Mouse (Mus musculus) CH12.LX (cell line): Measurements from ENCODE around the gene Terf2. TPM values are rescaled to one million over a fixed set of nuclear protein-coding genes. Genes with fewer than 3 reads are reported as not detected.
"Not testable (repeated sequence)": the region's sequence is repeated elsewhere in the genome, so short reads cannot be mapped to it uniquely, and the experiment has no call there.

Experiments used
- DNase-seq: peaks from one replicate; pipeline ENCODE4 v3.0.0-alpha.2; 2013; ENCODE audit errors: extremely low read depth
- H3K27ac ChIP-seq: 2 replicates; pipeline ENCODE4 v1.5.1; 2012; ENCODE audit warnings: low read depth, mild to moderate bottlenecking, control low read depth, moderate library complexity; ENCODE audit not compliant: insufficient read depth
- H3K27me3 ChIP-seq: replicated peaks from 2 replicates; pipeline ENCODE3; 2012; ENCODE audit warnings: inconsistent platforms
- H3K36me3 ChIP-seq, 2 experiments: replicated peaks in 1 of 2; 2 replicates each; pipeline versions ENCODE3 to v1.6.1; 2012; ENCODE audit warnings: inconsistent platforms in 1 of 2, low read length in 1 of 2, mild to moderate bottlenecking in 1 of 2, mixed read lengths in 1 of 2, moderate library complexity in 1 of 2; ENCODE audit not compliant: control insufficient read depth in 1 of 2, insufficient read depth in 1 of 2
- H3K4me1 ChIP-seq, 2 experiments: 2 replicates each; pipeline ENCODE4 v1.6.1; 2012; ENCODE audit warnings: inconsistent platforms in 1 of 2, moderate library complexity in 1 of 2; ENCODE audit not compliant: insufficient read depth in 2 of 2, control insufficient read depth in 1 of 2
- H3K4me2 ChIP-seq: 2 replicates; pipeline ENCODE4 v1.6.1; 2012; ENCODE audit warnings: low read depth, mild to moderate bottlenecking, control low read depth; ENCODE audit not compliant: poor library complexity, insufficient read depth, severe bottlenecking
- H3K4me3 ChIP-seq, 3 experiments: fragments of 150-350 bp in 1 of 3; sonication (generic) in 1 of 3; replicated peaks in 1 of 3; 2 replicates each; pipeline versions ENCODE3 to v1.5.1; 2011 to 2012; ENCODE audit warnings: low read depth in 2 of 3, low read length in 2 of 3, mild to moderate bottlenecking in 2 of 3, moderate library complexity in 2 of 3, control low read depth in 1 of 3, improper control_type of control experiment in 1 of 3, inconsistent platforms in 1 of 3, mixed read lengths in 1 of 3; ENCODE audit not compliant: poor library complexity in 1 of 3
- H3K79me2 ChIP-seq: replicated peaks from 2 replicates; pipeline ENCODE4 v1.6.1; 2012; ENCODE audit warnings: mild to moderate bottlenecking, moderate library complexity; ENCODE audit not compliant: control insufficient read depth, poor library complexity, insufficient read depth, severe bottlenecking; ENCODE audit errors: extremely low read depth
- H3K9ac ChIP-seq: 2 replicates; pipeline ENCODE4 v1.6.1; 2012; ENCODE audit warnings: low read depth, mild to moderate bottlenecking, control low read depth, moderate library complexity; ENCODE audit not compliant: insufficient read depth
- H3K9me3 ChIP-seq: replicated peaks from 2 replicates; pipeline ENCODE3; 2012; ENCODE audit warnings: low read length, inconsistent platforms, mixed read lengths
- CHD1 ChIP-seq: IDR thresholded peaks from 2 replicates; pipeline ENCODE4 v1.6.1; 2012; ENCODE audit warnings: low read depth, low read length, improper control_type of control experiment, inconsistent platforms
- CTCF ChIP-seq, 2 experiments: IDR thresholded peaks in 1 of 2; conservative IDR thresholded peaks in 1 of 2; 2 replicates each; pipeline ENCODE4 v1.5.1; 2011 to 2012; ENCODE audit warnings: low read depth in 2 of 2, low read length in 2 of 2, improper control_type of control experiment in 1 of 2, inconsistent platforms in 1 of 2, mild to moderate bottlenecking in 1 of 2, moderate library complexity in 1 of 2
- E2F4 ChIP-seq: IDR thresholded peaks from 2 replicates; pipeline ENCODE4 v1.6.1; 2011; ENCODE audit warnings: low read depth, low read length, improper control_type of control experiment; ENCODE audit not compliant: insufficient replicate concordance
- EP300 ChIP-seq: IDR thresholded peaks from 2 replicates; pipeline ENCODE4 v1.6.1; 2011; ENCODE audit warnings: low read length, improper control_type of control experiment
- HCFC1 ChIP-seq: IDR thresholded peaks from 2 replicates; pipeline ENCODE4 v1.6.1; 2012; ENCODE audit warnings: low read depth, mild to moderate bottlenecking, inconsistent platforms, low read length, improper control_type of control experiment
- JUN ChIP-seq: IDR thresholded peaks from 2 replicates; pipeline ENCODE4 v1.6.1; 2011; ENCODE audit warnings: low read depth, mild to moderate bottlenecking, low read length, improper control_type of control experiment, moderate library complexity; ENCODE audit not compliant: insufficient read depth
- KAT2A ChIP-seq: IDR thresholded peaks from 2 replicates; pipeline ENCODE4 v1.6.1; 2012; ENCODE audit warnings: low read length, improper control_type of control experiment, inconsistent platforms; ENCODE audit not compliant: insufficient replicate concordance
- MEF2A ChIP-seq: IDR thresholded peaks from 2 replicates; pipeline ENCODE4 v1.6.1; 2014; ENCODE audit warnings: low read depth, mild to moderate bottlenecking, inconsistent platforms, low read length, improper control_type of control experiment, borderline replicate concordance
- NRF1 ChIP-seq: IDR thresholded peaks from 2 replicates; pipeline ENCODE4 v1.6.1; 2014; ENCODE audit warnings: low read depth, mild to moderate bottlenecking, inconsistent platforms, low read length, improper control_type of control experiment, moderate library complexity
- PAX5 ChIP-seq: IDR thresholded peaks from 2 replicates; pipeline ENCODE4 v1.6.1; 2012; ENCODE audit warnings: low read length, inconsistent platforms, mixed read lengths
- RAD21 ChIP-seq: IDR thresholded peaks from 2 replicates; pipeline ENCODE4 v1.6.1; 2011; ENCODE audit warnings: low read depth, mild to moderate bottlenecking, low read length, improper control_type of control experiment, moderate library complexity
- RCOR1 ChIP-seq: conservative IDR thresholded peaks from 2 replicates; pipeline ENCODE4 v1.6.1; 2012; ENCODE audit warnings: low read depth, mild to moderate bottlenecking, inconsistent platforms, low read length, improper control_type of control experiment
- SMC3 ChIP-seq: IDR thresholded peaks from 2 replicates; pipeline ENCODE4 v1.6.1; 2011; ENCODE audit warnings: low read depth, low read length, improper control_type of control experiment
- TBP ChIP-seq: conservative IDR thresholded peaks from 2 replicates; pipeline ENCODE4 v1.6.1; 2011; ENCODE audit warnings: low read depth, low read length, improper control_type of control experiment
- UBTF ChIP-seq: IDR thresholded peaks from 2 replicates; pipeline ENCODE4 v1.6.1; 2012; ENCODE audit warnings: low read depth, mild to moderate bottlenecking, inconsistent platforms, low read length, improper control_type of control experiment, moderate library complexity
- ZNF384 ChIP-seq: IDR thresholded peaks from 2 replicates; pipeline ENCODE4 v1.6.1; 2012; ENCODE audit warnings: low read depth, low read length, improper control_type of control experiment, inconsistent platforms
- dilution Hi-C: fragments of 300-500 bp; cut with MboI; formaldehyde crosslinking; loops from 2 replicates; pipeline ENCODE4 v1.14.3; 2020; ENCODE audit warnings: low sequenced_read_pairs; ENCODE audit not compliant: extremely low pct_unique_long_range_greater_than_20kb, extremely low pct_ligation_motif_present
- in situ Hi-C: fragments of 300-500 bp; cut with MboI; formaldehyde crosslinking; loops from 3 replicates; pipeline ENCODE4 v1.14.3; 2019; ENCODE audit warnings: low sequenced_read_pairs, low pct_ligation_motif_present, low pct_unique_long_range_greater_than_20kb, mixed read lengths
- polyA plus RNA-seq: library from polyadenylated mRNA; unstranded; fragments of >175 nt; gene quantifications from 2 replicates; pipeline ENCODE4 v1.2.1, GENCODE M21; 2012; ENCODE audit warnings: low read depth; ENCODE audit not compliant: insufficient read length
- total RNA-seq, 2 experiments: library from RNA; depleted of rRNA; stranded (reverse); fragments of 300-350 nt in 1 of 2; fragments of >200 nt in 1 of 2; gene quantifications; 2 replicates each; pipeline ENCODE4 v1.2.3; 2012 to 2014

The Terf2 gene
- total and polyA plus RNA-seq, 3 experiments = 12.5 to 33.7 (median 18.3) TPM

- Histone ChIP-seq H3K79me2 (no peaks in the 10 kb centered on the region), H3K4me2 (no peak overlapping the region), H3K36me3 (no peaks in the 10 kb centered on the region), H3K4me1 (peaks cover 0 to 2% of the 10 kb centered on the region in 2 experiments; a peak in 1 of 4 replicates), H3K4me3 (no peak overlapping the region), H3K9ac (no peak overlapping the region), H3K27ac (no peak overlapping the region), H3K9me3 (no peaks in the 10 kb centered on the region), H3K27me3 (no peaks in the 10 kb centered on the region)
- dilution Hi-C loops (no loop called here), in situ Hi-C loops (loop anchor here (25.0 kb wide), 1 partner anchor 453 kb away; no protein-coding TSS in a partner anchor)
- DNase-seq = no peak
- TF ChIP-seq TBP = no peak
- no peak for TF ChIP-seq ZNF384
- TF ChIP-seq UBTF = no peak
- no peak for TF ChIP-seq RCOR1
- no peak for TF ChIP-seq NRF1
- TF ChIP-seq KAT2A = no peak
- TF ChIP-seq JUN = no peak
- TF ChIP-seq MEF2A = no peak
- no peak for TF ChIP-seq SMC3
- no peak for TF ChIP-seq RAD21
- no peak for TF ChIP-seq CTCF (conservative IDR thresholded peaks at IDR 0.05 in 1 of 2, IDR thresholded peaks at IDR 0.05 in 1 of 2; ENCODE audit: low read depth in 2 of 2, low read length in 2 of 2)
- no peak for TF ChIP-seq CHD1
- no peak for TF ChIP-seq EP300
- no peak for TF ChIP-seq HCFC1
- TF ChIP-seq PAX5 = no peak
- no peak for TF ChIP-seq E2F4
Measured at GRCm38 (mm10) chr8:107108978-107109720, 12.8 kb upstream of the Terf2 start.

GRCm38 (mm10) chr8:107108089-107108488 is 11.7 kb upstream of the Terf2 start:
- H3K27me3 ChIP-seq, H3K9me3 ChIP-seq, H3K79me2 ChIP-seq, H3K27ac ChIP-seq, H3K9ac ChIP-seq, H3K4me3 ChIP-seq, dilution Hi-C loops, H3K36me3 ChIP-seq, H3K4me2 ChIP-seq, H3K4me1 ChIP-seq, DNase-seq: not testable (repeated sequence)
- in situ Hi-C loops = loop anchor here (25.0 kb wide), 1 partner anchor 454 kb away; no protein-coding TSS in a partner anchor
